Mouse (Mus musculus): ENCODE data around the gene Tbc1d30. TPM values are rescaled to one million over a fixed set of nuclear protein-coding genes. Genes with fewer than 3 reads are reported as not detected.

Gene Tbc1d30
- polyA plus RNA-seq, 1 experiment from 2014 or later: 0.63 TPM

GRCm38 (mm10) chr10:121310511-121311221, 40.4 kb downstream of the Tbc1d30 start:
- H3K27me3 ChIP-seq: peaks cover 68% of the 10 kb centered on the region
- no peak overlapping the region for H3K27ac ChIP-seq
- ATAC-seq (ENCODE audit: insufficient number of reproducible peaks, insufficient read depth, low FRiP score, low TSS enrichment, low read depth): peak; percentile 69
- H3K4me2 ChIP-seq: peak overlapping the region; percentile 99
- H3K36me3 ChIP-seq: no peaks in the 10 kb centered on the region
- no peaks in the 10 kb centered on the region for H3K9me3 ChIP-seq
- under 1% methylated on average over 76 of the region's 77 CpGs for WGBS
- H3K4me3 ChIP-seq (replicated peaks): peak overlapping the region; percentile 67
- H3K4me1 ChIP-seq (replicated peaks): peaks cover 26% of the 10 kb centered on the region
- peak overlapping the region; percentile 65 for H3K9ac ChIP-seq (replicated peaks)

GRCm38 (mm10) chr10:121309801-121310510, 41.1 kb downstream of the Tbc1d30 start:
- peaks cover 25% of the 10 kb centered on the region for H3K4me1 ChIP-seq (replicated peaks)
- peak overlapping the region; percentile 65 for H3K9ac ChIP-seq (replicated peaks)
- ATAC-seq (ENCODE audit: insufficient number of reproducible peaks, insufficient read depth, low FRiP score, low TSS enrichment, low read depth): peak; percentile 28; the same call in 1 of the 2 replicates
- peaks cover 63% of the 10 kb centered on the region for H3K27me3 ChIP-seq
- peak overlapping the region; percentile 99 for H3K4me2 ChIP-seq
- H3K9me3 ChIP-seq: no peaks in the 10 kb centered on the region
- H3K27ac ChIP-seq: no peak overlapping the region
- H3K4me3 ChIP-seq (replicated peaks): peak overlapping the region; percentile 67
- no peaks in the 10 kb centered on the region for H3K36me3 ChIP-seq
- 1% methylated on average over 32 of the region's 32 CpGs for WGBS

GRCm38 (mm10) chr10:121309123-121309655, 41.9 kb downstream of the Tbc1d30 start:
- no peak for ATAC-seq (ENCODE audit: insufficient number of reproducible peaks, insufficient read depth, low FRiP score, low TSS enrichment, low read depth)
- Histone ChIP-seq H3K9me3 (no peaks in the 10 kb centered on the region), H3K4me3 (replicated peaks) (no peak overlapping the region; the same call in 1 of the 2 replicates), H3K27ac (no peak overlapping the region), H3K4me2 (peak overlapping the region; percentile 99; the same call in 1 of the 2 replicates), H3K9ac (replicated peaks) (no peak overlapping the region), H3K36me3 (no peaks in the 10 kb centered on the region), H3K4me1 (replicated peaks) (peaks cover 25% of the 10 kb centered on the region), H3K27me3 (peaks cover 58% of the 10 kb centered on the region)
- 24% methylated on average over 11 of the region's 11 CpGs for WGBS

- Histone ChIP-seq H3K9ac (replicated peaks) (no peak overlapping the region), H3K36me3 (no peaks in the 10 kb centered on the region), H3K27ac (no peak overlapping the region), H3K9me3 (no peaks in the 10 kb centered on the region), H3K4me3 (replicated peaks) (no peak overlapping the region), H3K27me3 (peaks cover 24% of the 10 kb centered on the region), H3K4me2 (no peak overlapping the region), H3K4me1 (replicated peaks) (peaks cover 18% of the 10 kb centered on the region)
- 25% methylated on average over 5 of the region's 5 CpGs for whole genome bisulfite sequencing
- no peak for ATAC-seq (ENCODE audit: insufficient number of reproducible peaks, insufficient read depth, low FRiP score, low TSS enrichment, low read depth)
These were observed 45.6 kb downstream of the Tbc1d30 start for GRCm38 (mm10) chr10:121305441-121305840.

- H3K9me3 ChIP-seq: no peaks in the 10 kb centered on the region
- peaks cover 8% of the 10 kb centered on the region; the same call in 1 of the 2 replicates for H3K4me1 ChIP-seq (replicated peaks)
- no peak overlapping the region for H3K27ac ChIP-seq
- no peak overlapping the region for H3K4me3 ChIP-seq (replicated peaks)
- no peak overlapping the region for H3K4me2 ChIP-seq
- no peak for ATAC-seq (ENCODE audit: insufficient number of reproducible peaks, insufficient read depth, low FRiP score, low TSS enrichment, low read depth)
- H3K27me3 ChIP-seq: peaks cover 5% of the 10 kb centered on the region
- H3K36me3 ChIP-seq: no peaks in the 10 kb centered on the region
- no peak overlapping the region for H3K9ac ChIP-seq (replicated peaks)
- 84% methylated on average over 3 of the region's 3 CpGs for WGBS
These were observed 47.5 kb downstream of the Tbc1d30 start for GRCm38 (mm10) chr10:121303559-121303958.

- Histone ChIP-seq H3K27me3 (no peaks in the 10 kb centered on the region; the same call in 1 of the 2 replicates), H3K27ac (no peak overlapping the region), H3K9me3 (no peaks in the 10 kb centered on the region), H3K36me3 (no peaks in the 10 kb centered on the region), H3K4me3 (replicated peaks) (no peak overlapping the region), H3K4me1 (replicated peaks) (peaks cover 18% of the 10 kb centered on the region), H3K9ac (replicated peaks) (no peak overlapping the region), H3K4me2 (no peak overlapping the region)
- no peak for ATAC-seq (ENCODE audit: insufficient number of reproducible peaks, insufficient read depth, low FRiP score, low TSS enrichment, low read depth)
- 82% methylated on average over 14 of the region's 14 CpGs for WGBS
These were observed 49.2 kb downstream of the Tbc1d30 start for GRCm38 (mm10) chr10:121301868-121302267.

GRCm38 (mm10) chr10:121300659-121301058, 50.4 kb downstream of the Tbc1d30 start:
- H3K36me3 ChIP-seq: no peaks in the 10 kb centered on the region
- H3K27ac ChIP-seq: no peak overlapping the region
- H3K4me3 ChIP-seq (replicated peaks): no peak overlapping the region
- 75% methylated on average over 7 of the region's 7 CpGs for WGBS
- H3K9ac ChIP-seq (replicated peaks): no peak overlapping the region
- H3K9me3 ChIP-seq: no peaks in the 10 kb centered on the region
- no peak overlapping the region for H3K4me2 ChIP-seq
- H3K27me3 ChIP-seq: no peaks in the 10 kb centered on the region; the same call in 1 of the 2 replicates
- peaks cover 15% of the 10 kb centered on the region for H3K4me1 ChIP-seq (replicated peaks)
- ATAC-seq (ENCODE audit: insufficient number of reproducible peaks, insufficient read depth, low FRiP score, low TSS enrichment, low read depth): no peak

GRCm38 (mm10) chr10:121297054-121297701, 53.9 kb downstream of the Tbc1d30 start:
- H3K27ac ChIP-seq: 0 out of 2 replicates have a peak overlapping the region, but pooled peaks have one; percentile 45

GRCm38 (mm10) chr10:121294471-121294870, 56.6 kb downstream of the Tbc1d30 start:
- Histone ChIP-seq H3K4me3 (replicated peaks) (no peak overlapping the region), H3K27ac (no peak overlapping the region), H3K4me2 (peak overlapping the region; percentile 3; the same call in 1 of the 2 replicates), H3K4me1 (replicated peaks) (peaks cover 11% of the 10 kb centered on the region; the same call in 1 of the 2 replicates), H3K9me3 (peaks cover 3% of the 10 kb centered on the region; the same call in 1 of the 2 replicates), H3K9ac (replicated peaks) (no peak overlapping the region), H3K27me3 (no peaks in the 10 kb centered on the region), H3K36me3 (no peaks in the 10 kb centered on the region)
- no peak for ATAC-seq (ENCODE audit: insufficient number of reproducible peaks, insufficient read depth, low FRiP score, low TSS enrichment, low read depth)
- 80% methylated on average over 16 of the region's 16 CpGs for WGBS

More at GRCm38 (mm10) chr10:121297054-121297701, 53.9 kb downstream of the Tbc1d30 start:
- peak overlapping the region; percentile 56 for H3K4me2 ChIP-seq
- H3K4me1 ChIP-seq (replicated peaks): peaks cover 11% of the 10 kb centered on the region; the same call in 1 of the 2 replicates
- H3K9ac ChIP-seq (replicated peaks): peak overlapping the region; percentile 37; the same call in 1 of the 2 replicates
- peak overlapping the region; percentile 23 for H3K4me3 ChIP-seq (replicated peaks)
- no peaks in the 10 kb centered on the region for H3K36me3 ChIP-seq
- ATAC-seq (ENCODE audit: insufficient number of reproducible peaks, insufficient read depth, low FRiP score, low TSS enrichment, low read depth): no peak
- no peaks in the 10 kb centered on the region for H3K27me3 ChIP-seq
- peaks cover 3% of the 10 kb centered on the region; the same call in 1 of the 2 replicates for H3K9me3 ChIP-seq
- 22% methylated on average over 25 of the region's 25 CpGs for WGBS

- Histone ChIP-seq H3K4me1 (replicated peaks) (peaks cover 11% of the 10 kb centered on the region; the same call in 1 of the 2 replicates), H3K36me3 (no peaks in the 10 kb centered on the region), H3K4me2 (peak overlapping the region; percentile 3; the same call in 1 of the 2 replicates), H3K27ac (no peak overlapping the region), H3K9ac (replicated peaks) (no peak overlapping the region), H3K9me3 (peaks cover 3% of the 10 kb centered on the region; the same call in 1 of the 2 replicates), H3K4me3 (replicated peaks) (no peak overlapping the region), H3K27me3 (no peaks in the 10 kb centered on the region)
- ATAC-seq (ENCODE audit: insufficient number of reproducible peaks, insufficient read depth, low FRiP score, low TSS enrichment, low read depth): no peak
- 67% methylated on average over 8 of the region's 8 CpGs for WGBS
These were observed 57.2 kb downstream of the Tbc1d30 start for GRCm38 (mm10) chr10:121293829-121294228.

Measured in limb, embryonic 12.5 days (tissue).